Mouse (Mus musculus) CH12.LX (cell line): ENCODE data around the gene Pnldc1. TPM values are rescaled to one million over a fixed set of nuclear protein-coding genes. Genes with fewer than 3 reads are reported as not detected.

ENCODE experiments used
- DNase-seq: peaks from one replicate; pipeline ENCODE4 v3.0.0-alpha.2; 2013; ENCODE audit errors: extremely low read depth
- H3K27ac ChIP-seq: 2 replicates; pipeline ENCODE4 v1.5.1; 2012; ENCODE audit warnings: low read depth, mild to moderate bottlenecking, control low read depth, moderate library complexity; ENCODE audit not compliant: insufficient read depth
- H3K27me3 ChIP-seq: replicated peaks from 2 replicates; pipeline ENCODE3; 2012; ENCODE audit warnings: inconsistent platforms
- H3K36me3 ChIP-seq, 2 experiments: replicated peaks in 1 of 2; 2 replicates each; pipeline versions ENCODE3 to v1.6.1; 2012; ENCODE audit warnings: inconsistent platforms in 1 of 2, low read length in 1 of 2, mild to moderate bottlenecking in 1 of 2, mixed read lengths in 1 of 2, moderate library complexity in 1 of 2; ENCODE audit not compliant: control insufficient read depth in 1 of 2, insufficient read depth in 1 of 2
- H3K4me1 ChIP-seq, 2 experiments: 2 replicates each; pipeline ENCODE4 v1.6.1; 2012; ENCODE audit warnings: inconsistent platforms in 1 of 2, moderate library complexity in 1 of 2; ENCODE audit not compliant: insufficient read depth in 2 of 2, control insufficient read depth in 1 of 2
- H3K4me2 ChIP-seq: 2 replicates; pipeline ENCODE4 v1.6.1; 2012; ENCODE audit warnings: low read depth, mild to moderate bottlenecking, control low read depth; ENCODE audit not compliant: poor library complexity, insufficient read depth, severe bottlenecking
- H3K4me3 ChIP-seq, 3 experiments: fragments of 150-350 bp in 1 of 3; sonication (generic) in 1 of 3; replicated peaks in 1 of 3; 2 replicates each; pipeline versions ENCODE3 to v1.5.1; 2011 to 2012; ENCODE audit warnings: low read depth in 2 of 3, low read length in 2 of 3, mild to moderate bottlenecking in 2 of 3, moderate library complexity in 2 of 3, control low read depth in 1 of 3, improper control_type of control experiment in 1 of 3, inconsistent platforms in 1 of 3, mixed read lengths in 1 of 3; ENCODE audit not compliant: poor library complexity in 1 of 3
- H3K79me2 ChIP-seq: replicated peaks from 2 replicates; pipeline ENCODE4 v1.6.1; 2012; ENCODE audit warnings: mild to moderate bottlenecking, moderate library complexity; ENCODE audit not compliant: control insufficient read depth, poor library complexity, insufficient read depth, severe bottlenecking; ENCODE audit errors: extremely low read depth
- H3K9ac ChIP-seq: 2 replicates; pipeline ENCODE4 v1.6.1; 2012; ENCODE audit warnings: low read depth, mild to moderate bottlenecking, control low read depth, moderate library complexity; ENCODE audit not compliant: insufficient read depth
- H3K9me3 ChIP-seq: replicated peaks from 2 replicates; pipeline ENCODE3; 2012; ENCODE audit warnings: low read length, inconsistent platforms, mixed read lengths
- GABPA ChIP-seq: IDR thresholded peaks from 2 replicates; pipeline ENCODE4 v1.6.1; 2012; ENCODE audit warnings: low read depth, low read length, improper control_type of control experiment, inconsistent platforms; ENCODE audit not compliant: insufficient replicate concordance
- HCFC1 ChIP-seq: IDR thresholded peaks from 2 replicates; pipeline ENCODE4 v1.6.1; 2012; ENCODE audit warnings: low read depth, mild to moderate bottlenecking, inconsistent platforms, low read length, improper control_type of control experiment
- IRF4 ChIP-seq: IDR thresholded peaks from 2 replicates; pipeline ENCODE4 v1.6.1; 2014; ENCODE audit warnings: low read depth, mild to moderate bottlenecking, inconsistent platforms, low read length, improper control_type of control experiment
- JUN ChIP-seq: IDR thresholded peaks from 2 replicates; pipeline ENCODE4 v1.6.1; 2011; ENCODE audit warnings: low read depth, mild to moderate bottlenecking, low read length, improper control_type of control experiment, moderate library complexity; ENCODE audit not compliant: insufficient read depth
- JUND ChIP-seq: conservative IDR thresholded peaks from 2 replicates; pipeline ENCODE4 v1.6.1; 2011; ENCODE audit warnings: low read depth, low read length, improper control_type of control experiment
- KAT2A ChIP-seq: IDR thresholded peaks from 2 replicates; pipeline ENCODE4 v1.6.1; 2012; ENCODE audit warnings: low read length, improper control_type of control experiment, inconsistent platforms; ENCODE audit not compliant: insufficient replicate concordance
- MAX ChIP-seq: IDR thresholded peaks from 2 replicates; pipeline ENCODE4 v1.6.1; 2011; ENCODE audit warnings: low read length, improper control_type of control experiment
- MAZ ChIP-seq: IDR thresholded peaks from 2 replicates; pipeline ENCODE4 v1.6.1; 2012; ENCODE audit warnings: low read depth, mild to moderate bottlenecking, inconsistent platforms, low read length, improper control_type of control experiment, moderate library complexity
- MXI1 ChIP-seq: IDR thresholded peaks from 2 replicates; pipeline ENCODE4 v1.6.1; 2011; ENCODE audit warnings: mild to moderate bottlenecking, low read depth, low read length, improper control_type of control experiment
- NELFE ChIP-seq: IDR thresholded peaks from 2 replicates; pipeline ENCODE4 v1.6.1; 2011; ENCODE audit warnings: low read depth, low read length, improper control_type of control experiment
- NRF1 ChIP-seq: IDR thresholded peaks from 2 replicates; pipeline ENCODE4 v1.6.1; 2014; ENCODE audit warnings: low read depth, mild to moderate bottlenecking, inconsistent platforms, low read length, improper control_type of control experiment, moderate library complexity
- POLR2AphosphoS2 ChIP-seq: IDR thresholded peaks from 2 replicates; pipeline ENCODE4 v1.6.1; 2011; ENCODE audit warnings: low read depth, low read length, improper control_type of control experiment
- RAD21 ChIP-seq: IDR thresholded peaks from 2 replicates; pipeline ENCODE4 v1.6.1; 2011; ENCODE audit warnings: low read depth, mild to moderate bottlenecking, low read length, improper control_type of control experiment, moderate library complexity
- RCOR1 ChIP-seq: conservative IDR thresholded peaks from 2 replicates; pipeline ENCODE4 v1.6.1; 2012; ENCODE audit warnings: low read depth, mild to moderate bottlenecking, inconsistent platforms, low read length, improper control_type of control experiment
- SIN3A ChIP-seq: IDR thresholded peaks from 2 replicates; pipeline ENCODE4 v1.6.1; 2012; ENCODE audit warnings: low read length, improper control_type of control experiment, inconsistent platforms
- TCF12 ChIP-seq: IDR thresholded peaks from 2 replicates; pipeline ENCODE4 v1.6.1; 2014; ENCODE audit warnings: low read depth, mild to moderate bottlenecking, inconsistent platforms, low read length, improper control_type of control experiment
- UBTF ChIP-seq: IDR thresholded peaks from 2 replicates; pipeline ENCODE4 v1.6.1; 2012; ENCODE audit warnings: low read depth, mild to moderate bottlenecking, inconsistent platforms, low read length, improper control_type of control experiment, moderate library complexity
- USF1 ChIP-seq: IDR thresholded peaks from 2 replicates; pipeline ENCODE4 v1.6.1; 2014; ENCODE audit warnings: low read depth, mild to moderate bottlenecking, inconsistent platforms, low read length, improper control_type of control experiment
- ZC3H11A ChIP-seq: IDR thresholded peaks from 2 replicates; pipeline ENCODE4 v1.6.1; 2012; ENCODE audit warnings: low read depth, mild to moderate bottlenecking, inconsistent platforms, low read length, improper control_type of control experiment
- ZKSCAN1 ChIP-seq: IDR thresholded peaks from 2 replicates; pipeline ENCODE4 v1.6.1; 2012; ENCODE audit warnings: low read depth, inconsistent platforms, low read length, improper control_type of control experiment, borderline replicate concordance
- ZNF384 ChIP-seq: IDR thresholded peaks from 2 replicates; pipeline ENCODE4 v1.6.1; 2012; ENCODE audit warnings: low read depth, low read length, improper control_type of control experiment, inconsistent platforms
- dilution Hi-C: fragments of 300-500 bp; cut with MboI; formaldehyde crosslinking; loops from 2 replicates; pipeline ENCODE4 v1.14.3; 2020; ENCODE audit warnings: low sequenced_read_pairs; ENCODE audit not compliant: extremely low pct_unique_long_range_greater_than_20kb, extremely low pct_ligation_motif_present
- in situ Hi-C: fragments of 300-500 bp; cut with MboI; formaldehyde crosslinking; loops from 3 replicates; pipeline ENCODE4 v1.14.3; 2019; ENCODE audit warnings: low sequenced_read_pairs, low pct_ligation_motif_present, low pct_unique_long_range_greater_than_20kb, mixed read lengths
- polyA plus RNA-seq: library from polyadenylated mRNA; unstranded; fragments of >175 nt; gene quantifications from 2 replicates; pipeline ENCODE4 v1.2.1, GENCODE M21; 2012; ENCODE audit warnings: low read depth; ENCODE audit not compliant: insufficient read length
- total RNA-seq, 2 experiments: library from RNA; depleted of rRNA; stranded (reverse); fragments of 300-350 nt in 1 of 2; fragments of >200 nt in 1 of 2; gene quantifications; 2 replicates each; pipeline ENCODE4 v1.2.3; 2012 to 2014

The Pnldc1 gene
- total and polyA plus RNA-seq, 3 experiments, result 0.11 to 0.90 (median 0.25) TPM

- dilution Hi-C loops, result no loop called here
Measured at GRCm38 (mm10) chr17:12868043-12868442, 42.0 kb downstream of the Pnldc1 start, which contains the start of gene Mas1. TSS of gene Mas1 (minus strand) at chr17:12868143.

GRCm38 (mm10) chr17:12866853-12867252 lies 43.2 kb downstream of the Pnldc1 start:
- TF ChIP-seq ZNF384 (no peak), ZKSCAN1 (no peak), MXI1 (no peak), ZC3H11A (no peak), RAD21 (no peak), USF1 (no peak), HCFC1 (no peak), RCOR1 (no peak), JUN (no peak), NELFE (no peak), NRF1 (no peak), UBTF (no peak), MAX (no peak), IRF4 (no peak), KAT2A (no peak)
- Histone ChIP-seq H3K27ac (no peak overlapping the region), H3K36me3 (no peaks in the 10 kb centered on the region), H3K9me3 (no peaks in the 10 kb centered on the region), H3K4me3 (no peak overlapping the region), H3K79me2 (no peaks in the 10 kb centered on the region), H3K4me1 (no peaks in the 10 kb centered on the region; a peak in 2 of 4 replicates), H3K9ac (no peak overlapping the region), H3K27me3 (peaks cover 5% of the 10 kb centered on the region), H3K4me2 (no peak overlapping the region)
- in situ Hi-C loops (no loop called here), dilution Hi-C loops (no loop called here)
- DNase-seq, result no peak

More at GRCm38 (mm10) chr17:12868043-12868442, 42.0 kb downstream of the Pnldc1 start, which contains the start of gene Mas1:
- TF ChIP-seq SIN3A (no peak), JUN (no peak), MAZ (no peak), USF1 (no peak), NELFE (no peak), GABPA (no peak), POLR2AphosphoS2 (no peak), TCF12 (no peak), JUND (no peak), HCFC1 (no peak)
- in situ Hi-C loops, result no loop called here
- Histone ChIP-seq H3K9me3 (no peaks in the 10 kb centered on the region), H3K36me3 (no peaks in the 10 kb centered on the region), H3K4me2 (no peak within 1 kb of the TSS), H3K79me2 (no peaks in the 10 kb centered on the region), H3K27me3 (peaks cover 5% of the 10 kb centered on the region), H3K4me3 (peak within 1 kb of the TSS in 1 of 3 experiments; percentile 6), H3K4me1 (peaks cover 0 to 2% of the 10 kb centered on the region in 2 experiments; a peak in 3 of 4 replicates), H3K27ac (no peak within 1 kb of the TSS), H3K9ac (no peak within 1 kb of the TSS)
- DNase-seq, result no peak
